Mouse (Mus musculus) hematopoietic stem cell, adult 5-6 weeks (primary cell): ENCODE measurements around the gene Paqr6. TPM values are rescaled to one million over a fixed set of nuclear protein-coding genes. Genes with fewer than 3 reads are reported as not detected.

Experiments used
- ATAC-seq, 2 experiments: fragments of 125-278 bp in 1 of 2; replicated peaks in 1 of 2; 2 replicates each; pipeline ENCODE4 v1.8.0; 2016 to 2017; ENCODE audit warnings: inconsistent platforms in 2 of 2, mild to moderate bottlenecking in 2 of 2, moderate number of reproducible peaks in 2 of 2, low read depth in 1 of 2, moderate TSS enrichment in 1 of 2; ENCODE audit not compliant: low FRiP score in 2 of 2, poor library complexity in 2 of 2, severe bottlenecking in 2 of 2, insufficient read depth in 1 of 2, low TSS enrichment in 1 of 2
- total RNA-seq: library from RNA; stranded (forward); fragments of 172-1452, 232-1000 nt; gene quantifications from 2 replicates; pipeline ENCODE4 v1.2.3, GENCODE M21; 2017

The Paqr6 gene
- total RNA-seq, 1 experiment from 2014 or later = not detected

DNA sequence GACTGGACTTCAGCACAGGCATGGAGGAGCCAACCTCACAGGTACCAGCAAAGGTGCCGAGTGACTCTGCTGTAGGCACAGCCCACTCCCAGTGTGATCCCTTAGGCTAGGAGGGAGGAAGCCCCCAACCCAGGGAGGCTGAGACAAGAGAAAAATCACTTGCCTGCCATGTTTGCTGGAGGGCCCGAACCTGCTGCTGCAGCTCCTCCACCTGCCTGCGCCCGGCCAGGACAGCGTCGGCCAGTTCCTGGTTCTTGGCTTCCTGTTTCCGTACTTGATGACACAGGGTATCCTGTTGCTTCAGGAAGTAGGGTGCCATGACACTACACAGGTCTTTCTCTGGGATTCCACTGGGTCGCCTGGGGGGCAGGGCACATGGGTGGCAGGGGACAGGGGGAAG, 31.4 kb downstream of the Paqr6 start:
- ATAC-seq = no peak; a peak in 2 of 4 replicates

DNA sequence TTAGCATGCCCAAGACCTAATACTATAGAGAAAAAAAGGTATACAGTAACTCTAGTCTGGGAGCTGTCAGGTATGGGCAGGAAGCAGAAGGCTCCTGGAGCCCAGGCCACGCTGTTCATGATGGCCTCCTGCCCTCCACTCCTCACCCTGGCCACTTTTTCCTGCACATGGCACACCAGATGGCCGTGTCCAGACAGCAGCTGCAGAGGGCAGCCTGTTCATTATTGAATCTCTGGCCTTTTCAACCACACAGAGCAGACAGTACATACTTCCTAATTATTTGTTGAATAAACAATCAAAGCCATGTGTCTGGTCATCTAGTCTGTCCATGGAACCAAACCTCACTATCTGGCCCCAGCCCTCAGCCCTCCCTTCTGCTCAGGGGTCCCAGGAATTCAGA, 34.3 kb downstream of the Paqr6 start:
- no peak for ATAC-seq

DNA sequence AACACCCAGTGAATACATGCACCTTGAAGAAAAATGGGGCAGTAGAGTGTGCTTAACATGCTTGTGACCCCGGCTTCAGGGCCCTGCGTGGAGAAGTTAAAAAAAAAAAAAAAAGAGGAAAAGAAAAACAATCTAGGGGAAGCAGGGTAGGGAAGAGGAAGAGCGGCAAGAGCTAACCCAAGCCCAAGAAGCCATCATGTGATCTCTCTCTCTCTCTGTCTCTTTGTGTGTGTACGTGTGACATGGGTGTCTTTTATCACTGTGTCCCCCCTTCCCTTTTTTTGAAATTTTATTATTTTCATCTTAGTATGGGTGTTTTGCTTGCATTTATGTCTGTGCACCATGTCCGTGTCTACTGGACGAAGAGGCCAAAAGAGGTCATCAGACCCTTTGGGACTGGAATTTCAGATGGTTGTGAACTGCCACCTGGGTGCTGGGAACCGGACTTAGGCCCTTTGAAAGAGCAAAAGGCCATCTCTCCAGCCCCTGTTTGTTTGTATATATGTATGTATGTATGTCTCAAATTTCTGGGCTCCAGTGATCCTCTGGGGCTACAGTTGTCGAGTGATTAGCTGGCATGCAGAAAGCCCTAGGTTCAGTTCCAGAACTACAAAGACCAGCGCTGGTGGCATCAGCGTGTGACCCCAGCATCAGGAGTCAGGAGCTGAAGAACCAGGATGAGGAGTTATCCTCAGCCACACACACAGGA, 39.3 kb downstream of the Paqr6 start:
- ATAC-seq = no peak

DNA sequence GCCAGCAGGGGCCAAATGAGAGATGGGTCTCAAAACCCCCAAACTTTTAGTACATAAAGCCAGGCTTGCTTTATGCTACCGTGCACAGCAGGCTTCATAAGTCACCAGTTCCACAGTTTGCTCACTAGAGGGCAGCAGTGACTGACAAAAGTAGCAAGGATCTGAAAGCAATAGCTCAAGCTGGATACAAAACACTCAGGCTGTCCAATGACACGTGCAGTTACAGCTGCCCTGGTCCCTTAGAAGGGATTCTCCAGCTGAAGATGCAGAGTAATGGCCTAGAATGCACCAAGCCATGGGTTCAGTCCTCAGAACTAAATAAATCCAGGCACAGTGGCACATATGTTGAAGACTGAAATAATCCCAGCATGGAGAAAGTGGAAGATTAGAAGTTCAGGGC, 42.7 kb downstream of the Paqr6 start:
- ATAC-seq = peak; percentile 31 to 57; a peak in 3 of 4 replicates

DNA sequence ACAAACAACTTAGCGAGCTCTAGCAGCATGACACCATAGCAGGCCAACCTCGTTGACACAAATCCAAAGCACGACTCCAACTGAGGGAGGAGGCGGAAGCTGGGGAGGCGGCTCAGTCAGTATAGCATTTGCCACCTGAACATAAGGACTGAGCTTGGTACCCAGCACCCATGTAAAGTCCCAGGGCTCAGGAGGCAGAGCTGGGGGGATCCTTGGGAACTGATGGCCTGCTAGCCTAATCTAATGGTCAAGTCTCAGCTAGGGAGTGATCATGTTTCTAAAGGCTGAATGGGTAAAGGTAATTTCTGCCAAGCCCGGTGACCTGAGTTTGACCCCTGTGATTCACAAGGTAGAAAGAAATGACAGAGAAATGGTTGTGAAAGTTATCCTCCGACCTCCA, 43.1 kb downstream of the Paqr6 start:
- no peak for ATAC-seq

DNA sequence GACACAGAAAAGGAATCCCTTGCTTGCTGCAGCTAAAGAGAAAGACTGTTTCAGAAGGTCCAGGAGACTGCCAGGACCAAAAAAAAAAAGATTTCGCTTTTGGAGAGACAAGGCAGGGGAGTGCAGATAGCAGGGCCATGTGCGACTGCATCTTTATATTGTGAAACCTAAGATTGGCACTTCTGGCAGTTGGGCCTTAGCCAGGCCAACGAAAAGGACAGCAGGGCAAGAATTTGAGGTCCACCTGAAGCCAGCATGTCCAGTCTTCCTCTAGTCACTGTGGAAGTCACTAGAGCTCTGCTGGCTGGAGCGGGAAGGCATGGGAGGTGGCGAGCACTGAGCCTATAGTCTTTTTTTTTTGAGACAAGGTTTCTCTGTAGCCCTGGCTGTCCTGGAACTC, 44.6 kb downstream of the Paqr6 start:
- ATAC-seq = no peak

DNA sequence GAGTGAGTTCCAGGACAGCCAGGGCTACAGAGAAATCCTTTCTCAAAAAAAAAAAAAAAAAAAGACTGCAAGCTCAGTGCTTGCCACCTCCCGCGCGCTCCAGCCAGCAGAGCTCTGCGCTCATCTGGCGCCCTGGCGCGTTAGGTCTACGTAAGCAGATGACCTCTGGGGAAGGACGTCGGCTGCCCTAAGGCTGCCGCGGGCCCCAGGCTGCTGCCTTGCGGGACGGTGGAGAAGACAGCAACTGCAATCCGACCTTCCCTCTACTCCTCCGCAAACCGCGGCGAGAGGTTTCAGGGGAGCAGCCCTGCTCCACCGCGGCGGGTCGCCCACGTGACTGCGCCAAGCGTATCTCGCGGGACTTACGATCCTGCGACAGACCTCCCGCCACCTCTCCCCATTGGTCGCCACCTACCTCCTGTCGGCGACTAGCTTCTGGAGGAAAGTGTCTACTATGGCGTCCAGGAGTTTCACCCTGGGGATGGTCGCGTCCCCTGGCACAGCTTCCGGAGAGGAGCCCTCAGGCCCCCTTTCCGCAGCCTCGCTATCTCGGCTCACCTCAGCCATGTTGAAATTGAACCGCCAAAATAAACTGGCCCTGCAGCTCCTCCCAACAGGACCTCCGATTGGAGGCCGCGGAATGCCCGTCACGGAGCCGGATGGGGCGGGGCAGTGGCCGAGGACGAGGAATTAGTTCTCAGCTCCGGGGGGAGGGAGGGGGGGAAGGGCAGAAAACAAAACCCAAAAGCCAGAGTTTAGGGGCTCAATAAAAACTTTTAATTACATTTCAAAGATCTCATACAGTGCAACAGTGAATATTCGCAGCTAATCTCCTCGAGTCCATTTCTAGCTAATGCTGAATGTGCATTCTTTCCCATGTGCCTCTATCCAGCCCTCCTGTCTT, 45.6 kb downstream of the Paqr6 start, which contains the start of gene Pmf1:
Gene Pmf1, minus strand, starts transcription at position 591 of the 904 bp plus-strand sequence.
- peak; percentile 94 to 96 for ATAC-seq

DNA sequence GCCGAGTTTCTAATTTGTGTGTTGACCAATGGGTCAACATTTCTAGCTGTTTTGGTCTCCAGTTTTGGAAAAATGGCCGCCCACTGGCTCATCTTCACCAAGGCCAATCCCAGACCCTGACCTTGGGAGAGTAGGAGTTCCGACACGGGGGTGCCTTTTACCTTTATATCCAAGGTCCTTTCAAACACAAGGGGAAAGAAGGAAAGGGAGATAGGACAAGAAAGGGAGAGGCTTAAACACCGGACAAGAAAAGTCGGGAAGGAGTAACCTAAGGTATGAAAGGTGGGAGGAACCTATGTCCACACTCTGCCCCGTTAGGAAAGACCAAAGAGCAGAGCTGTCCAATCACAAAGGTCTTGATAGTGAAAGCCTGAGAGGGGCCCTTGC, 46.3 kb downstream of the Paqr6 start:
- ATAC-seq = no peak

DNA sequence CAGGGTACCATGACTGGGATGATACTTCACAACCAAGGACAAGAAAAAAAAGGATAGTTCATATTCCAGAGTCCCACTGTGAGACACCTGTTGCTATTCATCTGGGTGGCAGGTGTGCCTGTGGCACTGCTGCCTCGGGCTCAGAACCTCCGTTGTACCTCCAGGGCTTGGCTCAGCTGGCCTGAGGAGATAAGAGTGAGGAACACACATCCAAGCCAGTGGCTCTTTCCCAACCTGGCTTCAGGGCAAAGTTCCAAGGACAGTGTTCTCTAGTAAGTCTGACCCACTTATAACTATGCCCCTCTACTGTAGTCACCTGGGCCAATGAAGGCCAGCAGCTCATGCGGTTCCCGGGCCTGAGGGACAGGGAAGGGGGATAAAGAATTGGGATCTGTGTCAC, 47.3 kb downstream of the Paqr6 start:
- ATAC-seq = no peak

DNA sequence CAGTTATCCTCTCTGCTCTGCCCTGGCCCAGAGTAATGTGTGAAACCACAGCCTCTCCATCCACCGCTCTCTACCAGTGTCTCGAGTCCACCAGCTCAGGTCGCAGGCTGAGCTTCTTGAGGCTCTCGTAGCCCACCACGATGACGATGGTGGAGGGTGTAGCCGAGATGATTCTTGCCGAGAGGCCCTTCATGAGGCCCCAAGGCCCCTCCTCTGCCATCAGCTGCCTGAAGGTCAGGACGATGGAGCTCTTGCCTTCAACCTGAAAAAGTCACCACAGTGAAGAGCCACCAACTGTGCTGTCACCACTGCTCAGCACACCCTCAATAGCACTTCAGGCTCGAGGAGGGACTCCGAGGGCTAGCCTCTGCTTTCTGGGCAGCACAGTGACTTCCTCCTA, 48.3 kb downstream of the Paqr6 start:
- no peak for ATAC-seq

DNA sequence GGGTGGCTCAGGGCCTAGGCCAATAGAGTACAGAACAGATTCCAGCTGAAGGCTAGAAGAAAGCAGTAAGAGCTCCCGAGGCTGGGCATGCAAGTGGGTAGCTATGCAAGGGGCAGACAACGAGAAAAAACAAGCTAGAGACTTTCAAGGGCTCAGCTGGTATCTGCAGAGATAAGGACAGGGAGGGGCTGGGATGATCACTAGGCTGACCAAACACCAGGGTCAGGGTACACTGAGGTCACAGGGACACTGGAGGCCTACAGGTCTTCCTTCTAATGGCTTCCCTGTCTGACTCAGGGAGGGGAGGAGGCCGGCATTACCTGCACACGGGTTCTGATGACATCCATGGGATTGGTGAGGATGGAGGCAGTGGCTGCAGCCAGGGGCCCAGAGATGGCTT, 51.3 kb downstream of the Paqr6 start:
- ATAC-seq = no peak

DNA sequence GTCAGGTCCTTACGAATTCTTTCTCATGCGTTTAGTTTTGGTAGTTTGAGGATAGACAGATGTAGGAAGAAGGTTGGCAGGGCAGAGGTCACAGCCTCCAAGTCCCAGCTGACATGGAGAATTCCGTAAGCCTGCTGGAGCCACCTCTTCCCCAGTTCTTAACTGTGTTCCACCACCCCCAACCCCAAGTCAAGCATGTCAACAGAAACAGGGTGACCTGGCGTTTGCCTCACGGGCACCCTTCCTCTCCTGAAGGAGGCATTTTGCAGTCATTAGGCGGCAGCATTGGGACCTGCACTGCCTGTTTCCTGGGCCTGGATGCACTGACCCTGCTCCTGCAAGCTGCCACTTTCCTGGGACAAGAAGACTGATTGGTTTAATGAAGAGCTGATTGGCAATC, 53.6 kb downstream of the Paqr6 start:
- no peak for ATAC-seq

Other genes with a start within 250 kb of the Paqr6 start
- 31.1 and 33.3 TPM in 2 replicates for gene Mef2d, start 222.2 kb upstream of the Paqr6 start, total RNA-seq
- gene Rhbg, start 109.9 kb upstream of the Paqr6 start, total RNA-seq = 0.56 TPM in 1 of 2 replicates, not detected in the other
- not detected in 2 replicates for gene Gm38392, start 77.4 kb upstream of the Paqr6 start, total RNA-seq
- 1.6 and 6.4 TPM in 2 replicates for gene Tsacc, start 67.6 kb upstream of the Paqr6 start, total RNA-seq
- 355 and 372 TPM in 2 replicates for gene Cct3, start 67.5 kb upstream of the Paqr6 start, total RNA-seq
- 10.3 and 28.6 TPM in 2 replicates for gene Glmp, start 39.6 kb upstream of the Paqr6 start, total RNA-seq
- gene Tmem79, start 28.4 kb upstream of the Paqr6 start, total RNA-seq = 0.94 and 1.2 TPM in 2 replicates
- gene Smg5, start 28.3 kb upstream of the Paqr6 start, total RNA-seq = 53.1 and 53.7 TPM in 2 replicates
- not detected in 2 replicates for gene Bglap3, start 8.2 kb downstream of the Paqr6 start, total RNA-seq
- not detected in 2 replicates for gene Bglap2, start 14.1 kb downstream of the Paqr6 start, total RNA-seq
- not detected in 2 replicates for gene Bglap, start 19.9 kb downstream of the Paqr6 start, total RNA-seq
- gene Pmf1, start 45.7 kb downstream of the Paqr6 start, total RNA-seq = 60.8 and 97.2 TPM in 2 replicates
- gene Slc25a44, start 60.6 kb downstream of the Paqr6 start, total RNA-seq = 11.5 and 15.6 TPM in 2 replicates
- gene Sema4a, start 96.6 kb downstream of the Paqr6 start, total RNA-seq = 4.3 and 18.6 TPM in 2 replicates
- gene Lmna, start 145.4 kb downstream of the Paqr6 start, total RNA-seq = 7.1 and 21.5 TPM in 2 replicates
- gene Mex3a, start 167.8 kb downstream of the Paqr6 start, total RNA-seq = 17.8 and 18.9 TPM in 2 replicates
- not detected in 2 replicates for gene Rab25, start 183.7 kb downstream of the Paqr6 start, total RNA-seq
- 51.2 and 54.4 TPM in 2 replicates for gene Lamtor2, start 188.5 kb downstream of the Paqr6 start, total RNA-seq
- gene Ubqln4, start 189.2 kb downstream of the Paqr6 start, total RNA-seq = 30.4 and 49.8 TPM in 2 replicates
- gene Ssr2, start 211.3 kb downstream of the Paqr6 start, total RNA-seq = 106 and 110 TPM in 2 replicates
- gene Arhgef2, start 241.4 kb downstream of the Paqr6 start, total RNA-seq = 118 and 149 TPM in 2 replicates